Mouse (Mus musculus) ES-E14 (cell line): Measurements from ENCODE around the gene Ubxn2a.

Experiments used
- CHD2 ChIP-seq: IDR thresholded peaks from 2 replicates; pipeline ENCODE4 v1.6.1; 2014; ENCODE audit warnings: mild to moderate bottlenecking, low read depth, low read length, inconsistent platforms
- ZNF384 ChIP-seq: IDR thresholded peaks from 2 replicates; pipeline ENCODE4 v1.6.1; 2012; ENCODE audit warnings: low read depth, low read length, inconsistent platforms

DNA sequence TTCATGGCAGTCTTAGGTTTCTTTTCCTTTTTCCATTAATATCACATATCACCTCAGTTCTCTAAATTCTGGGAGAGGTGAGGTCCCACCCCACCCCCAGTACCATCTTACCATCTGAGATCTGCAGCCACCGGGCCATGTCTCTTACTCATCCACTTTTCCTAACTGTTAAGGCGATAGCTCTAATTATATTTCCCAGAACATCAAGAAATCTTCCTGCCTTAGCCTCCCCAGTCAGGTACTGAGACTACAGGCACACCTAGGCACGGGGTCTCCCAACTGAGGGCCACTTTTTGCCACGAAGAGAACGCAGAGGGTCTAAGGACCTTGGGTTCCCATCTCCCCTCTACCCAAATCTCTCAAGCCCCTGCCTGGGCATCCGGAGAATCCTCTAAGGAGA, 34.0 kb downstream of the Ubxn2a start:
- no peak for TF ChIP-seq ZNF384
- no peak for TF ChIP-seq CHD2
